Mouse (Mus musculus): Measurements from ENCODE around the gene Zfp566. TPM values are rescaled to one million over a fixed set of nuclear protein-coding genes. Genes with fewer than 3 reads are reported as not detected.

The Zfp566 gene
- polyA plus RNA-seq, 2 experiments = 9.3 to 13.2 TPM

DNA sequence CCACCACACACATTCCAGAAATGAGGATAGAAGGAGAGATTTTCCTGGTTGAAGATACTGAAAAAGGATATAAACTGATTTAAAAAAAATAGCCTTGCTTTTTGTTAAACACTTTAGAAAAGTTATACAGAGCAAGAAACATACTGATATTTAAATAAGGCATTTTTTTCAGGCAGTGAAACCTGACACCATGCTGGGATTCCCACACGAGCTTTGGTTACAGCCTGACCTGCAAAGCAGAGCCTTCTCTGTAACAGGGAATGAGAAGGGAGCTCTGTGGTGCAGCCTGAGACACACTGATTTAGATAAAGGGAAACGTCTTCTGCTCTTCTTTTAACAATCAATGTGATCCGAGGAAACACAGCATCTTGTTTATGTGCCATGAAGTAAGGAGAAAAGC lies 36.7 kb downstream of the Zfp566 start:
- H3K4me1 ChIP-seq (ENCODE audit: control insufficient read depth, insufficient read depth, low read length) = peaks cover 13% of the 10 kb centered on the region
- no peak overlapping the region for H3K4me3 ChIP-seq (replicated peaks; ENCODE audit: low read length)
- WGBS = 6% methylated on average over 3 of the region's 3 CpGs
- DNase-seq (ENCODE audit: low spot score) (peak; percentile 39), ATAC-seq (ENCODE audit: low FRiP score, low read depth) (peak; percentile 31; the same call in 1 of the 2 replicates)
- peak overlapping the region; percentile 58 for H3K27ac ChIP-seq (replicated peaks; ENCODE audit: low read depth, low read length)
- no peak overlapping the region for H3K9ac ChIP-seq (ENCODE audit: low read depth, low read length, severe bottlenecking)
- no peaks in the 10 kb centered on the region for H3K27me3 ChIP-seq (ENCODE audit: control insufficient read depth, insufficient read depth, low read length)
- H3K4me2 ChIP-seq (replicated peaks; ENCODE audit: low read depth, low read length, severe bottlenecking) = no peak overlapping the region
- H3K9me3 ChIP-seq (ENCODE audit: control insufficient read depth, low read length) = no peaks in the 10 kb centered on the region
- H3K36me3 ChIP-seq (ENCODE audit: control insufficient read depth, insufficient read depth, low read length) = peaks cover 29% of the 10 kb centered on the region
- no peak for TF ChIP-seq POLR2A (IDR thresholded peaks at IDR 0.05; ENCODE audit: borderline replicate concordance, extremely low read depth, insufficient read depth, insufficient read length)

DNA sequence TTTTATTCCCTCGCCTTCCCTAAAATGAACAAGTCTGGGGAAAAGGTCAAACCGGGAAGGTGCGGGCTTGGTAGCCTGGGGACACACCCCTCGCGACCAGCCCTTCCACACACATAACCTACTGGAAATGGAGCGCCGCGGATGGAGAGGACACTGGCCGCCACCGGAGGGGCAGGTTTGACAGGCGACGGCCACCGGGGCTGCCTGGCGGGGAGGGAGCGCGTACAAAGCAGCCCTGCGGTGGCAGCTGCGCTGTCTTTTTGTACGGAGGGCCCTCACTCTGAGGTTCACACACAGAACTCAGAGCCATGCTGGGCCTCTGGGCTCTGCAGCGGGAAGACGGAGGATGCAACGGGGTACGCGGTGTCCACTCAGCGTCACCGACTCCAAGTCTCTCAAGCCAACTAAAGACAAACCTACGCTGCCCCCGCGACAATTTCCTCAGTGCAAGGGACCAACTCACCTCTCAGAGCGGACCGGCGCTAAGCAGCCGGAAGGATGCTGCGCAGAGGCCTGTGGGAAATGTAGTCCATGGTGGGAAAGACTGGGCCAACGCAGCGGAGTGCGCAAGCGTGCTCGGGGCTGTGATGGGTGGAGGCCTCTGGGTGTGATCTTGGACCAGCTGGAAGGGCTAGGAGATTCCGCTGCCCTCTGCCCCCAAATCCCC lies 39.3 kb downstream of the Zfp566 start, which contains the start of gene Zfp14:
Gene Zfp14 (minus strand): TSS at position 499 of the 667 bp plus-strand sequence.
- Histone ChIP-seq H3K4me2 (replicated peaks; ENCODE audit: low read depth, low read length, severe bottlenecking) (peak within 1 kb of the TSS; percentile 75), H3K27me3 (ENCODE audit: control insufficient read depth, insufficient read depth, low read length) (no peaks in the 10 kb centered on the region), H3K36me3 (ENCODE audit: control insufficient read depth, insufficient read depth, low read length) (0 out of 2 replicates have a peak, but pooled peaks cover 10% of the 10 kb centered on the region), H3K4me1 (ENCODE audit: control insufficient read depth, insufficient read depth, low read length) (peaks cover 13% of the 10 kb centered on the region), H3K27ac (replicated peaks; ENCODE audit: low read depth, low read length) (peak within 1 kb of the TSS; percentile 71), H3K9ac (ENCODE audit: low read depth, low read length, severe bottlenecking) (peak within 1 kb of the TSS; percentile 78), H3K9me3 (ENCODE audit: control insufficient read depth, low read length) (no peaks in the 10 kb centered on the region), H3K4me3 (replicated peaks; ENCODE audit: low read length) (peak within 1 kb of the TSS; percentile 66)
- TF ChIP-seq POLR2A (IDR thresholded peaks at IDR 0.05; ENCODE audit: borderline replicate concordance, extremely low read depth, insufficient read depth, insufficient read length) = peak; percentile 77; the same call in 1 of the 2 replicates
- peak; percentile 95 for ATAC-seq (ENCODE audit: low FRiP score, low read depth)
- peak; percentile 90 for DNase-seq (ENCODE audit: low spot score)
- WGBS = under 1% methylated on average over 32 of the region's 40 CpGs

DNA sequence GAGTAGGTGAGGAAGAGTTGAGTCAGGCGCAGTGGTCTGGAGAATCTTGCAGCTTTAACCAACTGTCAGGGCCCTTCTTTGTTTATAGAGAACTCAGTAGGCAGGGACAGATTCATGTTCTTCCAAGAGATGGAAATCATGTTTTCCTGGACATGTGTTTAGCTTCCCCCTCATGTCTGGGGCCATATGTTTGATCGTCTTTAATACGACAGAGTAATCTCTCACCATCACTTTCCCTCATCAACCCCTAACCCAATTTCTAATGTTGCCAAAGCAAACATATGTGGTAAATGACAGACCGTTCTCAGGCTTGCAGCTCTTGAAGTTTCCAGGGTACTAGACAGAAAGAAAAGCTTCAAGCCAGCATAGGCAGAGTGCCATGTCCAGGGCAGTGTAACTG lies 42.2 kb downstream of the Zfp566 start:
- H3K4me2 ChIP-seq (replicated peaks; ENCODE audit: low read depth, low read length, severe bottlenecking) = no peak overlapping the region
- no peak overlapping the region for H3K27ac ChIP-seq (replicated peaks; ENCODE audit: low read depth, low read length)
- H3K36me3 ChIP-seq (ENCODE audit: control insufficient read depth, insufficient read depth, low read length) = no peaks in the 10 kb centered on the region
- 88% methylated on average over 4 of the region's 4 CpGs for WGBS
- ATAC-seq (ENCODE audit: low FRiP score, low read depth) (no peak), DNase-seq (ENCODE audit: low spot score) (no peak)
- TF ChIP-seq POLR2A (IDR thresholded peaks at IDR 0.05; ENCODE audit: borderline replicate concordance, extremely low read depth, insufficient read depth, insufficient read length) = no peak
- H3K27me3 ChIP-seq (ENCODE audit: control insufficient read depth, insufficient read depth, low read length) = no peaks in the 10 kb centered on the region
- H3K9me3 ChIP-seq (ENCODE audit: control insufficient read depth, low read length) = no peaks in the 10 kb centered on the region
- no peak overlapping the region for H3K9ac ChIP-seq (ENCODE audit: low read depth, low read length, severe bottlenecking)
- H3K4me3 ChIP-seq (replicated peaks; ENCODE audit: low read length) = no peak overlapping the region
- H3K4me1 ChIP-seq (ENCODE audit: control insufficient read depth, insufficient read depth, low read length) = peaks cover 9% of the 10 kb centered on the region; the same call in 1 of the 2 replicates

DNA sequence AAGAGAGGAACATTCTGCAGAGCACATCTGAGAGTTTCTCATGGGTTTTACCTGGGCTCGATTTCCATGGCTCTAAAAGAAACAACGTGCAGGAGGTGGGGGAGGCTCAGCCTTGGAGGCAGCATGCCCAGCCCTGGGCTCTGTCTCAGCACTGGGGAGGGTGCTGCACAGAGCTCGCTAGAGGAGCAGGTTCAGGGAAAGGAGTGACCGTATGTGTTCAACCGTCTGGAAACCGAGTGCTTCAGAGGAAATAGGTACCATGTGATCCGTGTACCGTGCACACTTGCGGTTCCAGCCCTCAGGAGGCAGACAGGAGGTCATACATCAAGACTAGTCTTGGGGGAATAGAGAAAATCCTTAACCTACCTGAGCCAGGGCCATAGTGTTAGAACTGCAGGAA lies 46.0 kb downstream of the Zfp566 start:
- 43% methylated on average over 9 of the region's 9 CpGs for WGBS
- H3K4me2 ChIP-seq (replicated peaks; ENCODE audit: low read depth, low read length, severe bottlenecking) = no peak overlapping the region
- ATAC-seq (ENCODE audit: low FRiP score, low read depth) = no peak
- no peak for DNase-seq (ENCODE audit: low spot score)
- H3K27me3 ChIP-seq (ENCODE audit: control insufficient read depth, insufficient read depth, low read length) = no peaks in the 10 kb centered on the region
- no peak overlapping the region for H3K4me3 ChIP-seq (replicated peaks; ENCODE audit: low read length)
- TF ChIP-seq POLR2A (IDR thresholded peaks at IDR 0.05; ENCODE audit: borderline replicate concordance, extremely low read depth, insufficient read depth, insufficient read length) = no peak
- H3K9ac ChIP-seq (ENCODE audit: low read depth, low read length, severe bottlenecking) = no peak overlapping the region
- H3K36me3 ChIP-seq (ENCODE audit: control insufficient read depth, insufficient read depth, low read length) = 0 out of 2 replicates have a peak, but pooled peaks cover 3% of the 10 kb centered on the region
- no peaks in the 10 kb centered on the region for H3K9me3 ChIP-seq (ENCODE audit: control insufficient read depth, low read length)
- no peaks in the 10 kb centered on the region for H3K4me1 ChIP-seq (ENCODE audit: control insufficient read depth, insufficient read depth, low read length)
- no peak overlapping the region for H3K27ac ChIP-seq (replicated peaks; ENCODE audit: low read depth, low read length)

DNA sequence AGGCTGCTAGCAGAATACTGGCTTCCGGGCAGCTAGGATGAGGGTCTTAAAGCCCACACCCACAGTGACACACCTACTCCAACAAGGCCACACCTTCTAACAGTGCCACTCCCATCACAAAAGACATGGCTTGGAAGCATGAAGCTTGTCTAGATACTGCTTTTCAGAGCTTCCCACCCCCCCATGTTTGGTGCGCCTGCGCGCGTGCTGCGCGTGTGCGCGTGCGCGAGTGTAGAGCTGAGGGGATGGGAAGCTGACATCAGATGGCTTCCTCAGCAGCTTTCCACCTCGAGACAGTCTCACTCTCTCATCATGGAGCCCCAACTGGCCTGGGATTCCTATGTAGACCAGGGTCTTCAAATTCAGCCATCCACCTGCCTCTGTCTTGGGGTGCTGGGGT lies 56.0 kb downstream of the Zfp566 start:
- Histone ChIP-seq H3K36me3 (ENCODE audit: control insufficient read depth, insufficient read depth, low read length) (peaks cover 22% of the 10 kb centered on the region), H3K27me3 (ENCODE audit: control insufficient read depth, insufficient read depth, low read length) (no peaks in the 10 kb centered on the region), H3K4me3 (replicated peaks; ENCODE audit: low read length) (no peak overlapping the region), H3K4me2 (replicated peaks; ENCODE audit: low read depth, low read length, severe bottlenecking) (no peak overlapping the region), H3K4me1 (ENCODE audit: control insufficient read depth, insufficient read depth, low read length) (no peaks in the 10 kb centered on the region), H3K27ac (replicated peaks; ENCODE audit: low read depth, low read length) (no peak overlapping the region), H3K9ac (ENCODE audit: low read depth, low read length, severe bottlenecking) (no peak overlapping the region), H3K9me3 (ENCODE audit: control insufficient read depth, low read length) (no peaks in the 10 kb centered on the region)
- ATAC-seq (ENCODE audit: low FRiP score, low read depth) (no peak), DNase-seq (ENCODE audit: low spot score) (no peak)
- whole genome bisulfite sequencing = 91% methylated on average over 12 of the region's 12 CpGs
- TF ChIP-seq POLR2A (IDR thresholded peaks at IDR 0.05; ENCODE audit: borderline replicate concordance, extremely low read depth, insufficient read depth, insufficient read length) = no peak
